Mouse (Mus musculus): ENCODE data around the gene Uchl3.

GRCm38 (mm10) chr14:101608519-101609368 lies 45.0 kb upstream of the Uchl3 start, which contains the start of gene Tbc1d4:
- TF ChIP-seq POLR2A (IDR thresholded peaks at IDR 0.05; ENCODE audit: control insufficient read depth, extremely low read depth, insufficient read depth, low read length, poor library complexity) (no peak), CTCF (IDR thresholded peaks at IDR 0.05; ENCODE audit: borderline replicate concordance, control insufficient read depth, extremely low read depth, insufficient read depth, low read length, poor library complexity) (peak; percentile 44; the same call in 1 of the 2 replicates)

Data from thymus, adult 2 months (tissue).